Mouse (Mus musculus) bone marrow, adult 2 months (tissue): ENCODE results near the gene Trpm5.

Experiments used
- CTCF ChIP-seq: fragments of 200-500 bp; IDR thresholded peaks from 2 replicates; pipeline ENCODE4 v1.5.1; 2011; ENCODE audit warnings: low read length, control low read depth; ENCODE audit not compliant: control insufficient read depth, insufficient read depth
- POLR2A ChIP-seq: fragments of 200-500 bp; IDR thresholded peaks from 2 replicates; pipeline ENCODE4 v1.6.1; 2011; ENCODE audit warnings: low read depth, mild to moderate bottlenecking, control low read depth, low read length, borderline replicate concordance; ENCODE audit not compliant: control insufficient read depth

GRCm38 (mm10) chr7:143052626-143053007, 41.8 kb downstream of the Trpm5 start, which contains the start of gene Cd81:
- TF ChIP-seq POLR2A: peak; percentile 92
- no peak for TF ChIP-seq CTCF
